Comparison of ENCODE assay signal across 1 mouse cellular context in genomic region chr19:6275740-6276389, GRCm38 (mm10).
TF ChIP-seq lines count a peak whose summit lies in the region.

No protein-coding gene starts in this region.

TF ChIP-seq in CH12.LX, 34 proteins besides CTCF, POLR2A, EP300 and RAD21 (continued from another document):
- no peak for TF ChIP-seq ZMIZ1 (IDR thresholded peaks at IDR 0.05; ENCODE audit: low read depth, low read length)
- no peak for TF ChIP-seq MAX (IDR thresholded peaks at IDR 0.05; ENCODE audit: low read length)
- peak; percentile 57 for TF ChIP-seq ELF1 (IDR thresholded peaks at IDR 0.05; ENCODE audit: low read depth, low read length)
- TF ChIP-seq E2F4 (IDR thresholded peaks at IDR 0.05; ENCODE audit: insufficient replicate concordance, low read depth, low read length), result no peak
- TF ChIP-seq MAZ (IDR thresholded peaks at IDR 0.05; ENCODE audit: low read depth, low read length), result no peak
- 0 out of 2 replicates have a peak, but pooled peaks have one; percentile 54 for TF ChIP-seq TBP (conservative IDR thresholded peaks at IDR 0.05; ENCODE audit: low read depth, low read length)
- TF ChIP-seq KAT2A (IDR thresholded peaks at IDR 0.05; ENCODE audit: insufficient replicate concordance, low read length), result no peak
- TF ChIP-seq USF1 (IDR thresholded peaks at IDR 0.05; ENCODE audit: low read depth, low read length), result no peak
- TF ChIP-seq SIN3A (IDR thresholded peaks at IDR 0.05; ENCODE audit: low read length), result peak; percentile 82
- TF ChIP-seq NRF1 (IDR thresholded peaks at IDR 0.05; ENCODE audit: low read depth, low read length), result no peak
- TF ChIP-seq PAX5 (IDR thresholded peaks at IDR 0.05; ENCODE audit: low read length), result no peak
- TF ChIP-seq MEF2A (IDR thresholded peaks at IDR 0.05; ENCODE audit: borderline replicate concordance, low read depth, low read length), result peak; percentile 43; the same call in 1 of the 2 replicates
- no peak for TF ChIP-seq HCFC1 (IDR thresholded peaks at IDR 0.05; ENCODE audit: low read depth, low read length)
- TF ChIP-seq SMC3 (IDR thresholded peaks at IDR 0.05; ENCODE audit: low read depth, low read length), result no peak
- no peak for TF ChIP-seq ZKSCAN1 (IDR thresholded peaks at IDR 0.05; ENCODE audit: borderline replicate concordance, low read depth, low read length)
- peak; percentile 77 for TF ChIP-seq TCF12 (IDR thresholded peaks at IDR 0.05; ENCODE audit: low read depth, low read length)
- TF ChIP-seq IRF4 (IDR thresholded peaks at IDR 0.05; ENCODE audit: low read depth, low read length), result peak; percentile 81
- peak; percentile 49; the same call in 1 of the 2 replicates for TF ChIP-seq JUND (conservative IDR thresholded peaks at IDR 0.05; ENCODE audit: low read depth, low read length)
- TF ChIP-seq RCOR1 (conservative IDR thresholded peaks at IDR 0.05; ENCODE audit: low read depth, low read length), result 0 out of 2 replicates have a peak, but pooled peaks have one; percentile 19
- TF ChIP-seq ETS1 (conservative IDR thresholded peaks at IDR 0.05; ENCODE audit: low read depth, low read length), result peak; percentile 75
- no peak for TF ChIP-seq NELFE (IDR thresholded peaks at IDR 0.05; ENCODE audit: low read depth, low read length)
- no peak for TF ChIP-seq USF2 (conservative IDR thresholded peaks at IDR 0.05; ENCODE audit: low read depth, low read length)
- no peak for TF ChIP-seq BHLHE40 (IDR thresholded peaks at IDR 0.05; ENCODE audit: low read depth, low read length)
- TF ChIP-seq UBTF (IDR thresholded peaks at IDR 0.05; ENCODE audit: low read depth, low read length), result no peak
